In the genomic region with DNA sequence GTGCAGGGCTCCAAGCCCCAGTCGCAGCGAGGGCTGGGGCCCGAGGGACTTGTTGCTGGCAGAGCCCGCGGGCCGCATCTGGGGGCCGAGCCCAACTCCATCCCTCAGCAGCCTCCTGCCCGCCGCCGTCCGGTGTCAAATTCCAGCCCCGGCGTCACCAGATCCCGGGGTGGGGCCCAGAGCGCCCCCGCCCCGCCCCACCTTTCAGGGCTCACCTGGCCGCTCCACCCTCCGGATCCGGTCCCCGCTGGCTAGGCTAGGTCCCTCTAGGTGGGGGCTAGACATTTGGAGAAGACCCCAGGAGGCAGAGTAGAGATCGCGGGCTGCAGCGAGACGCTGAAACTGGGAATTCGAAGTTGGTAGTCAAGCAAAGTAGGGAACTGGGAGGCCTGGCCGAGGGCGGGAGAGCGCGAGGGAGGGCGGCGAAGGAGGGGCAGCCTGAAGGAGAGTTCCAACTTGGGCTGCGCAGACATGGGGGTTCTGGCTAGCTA, we compare ENCODE assay signal across 8 mouse cellular contexts. TPM values are rescaled to one million over a fixed set of nuclear protein-coding genes. Genes with fewer than 3 reads are reported as not detected.
DNase-seq lines count a peak whose midpoint lies in the region; ATAC-seq lines count a peak whose summit lies in the region.

A gene (minus strand): TSS at position 373 of the 491 bp plus-strand sequence.

- under 1% methylated on average over 31 of the region's 33 CpGs for WGBS in hindbrain, embryonic 16.5 days
- WGBS in liver, embryonic 13.5 days (ENCODE audit: insufficient replicate concordance) = 1% methylated on average over 33 of the region's 33 CpGs
- WGBS in neural tube, embryonic 14.5 days = under 1% methylated on average over 33 of the region's 33 CpGs

- peaks cover 73% of the 10 kb centered on the region for H3K27me3 ChIP-seq in erythroblast, embryonic 14.5 days (ENCODE audit: control insufficient read depth)
- peaks cover 13% of the 10 kb centered on the region for H3K27me3 ChIP-seq in hindbrain, embryonic 16.5 days (replicated peaks; ENCODE audit: control insufficient read depth, insufficient read depth, low read length)
- peaks cover 74% of the 10 kb centered on the region for H3K27me3 ChIP-seq in liver, embryonic 13.5 days
- peaks cover 19% of the 10 kb centered on the region for H3K27me3 ChIP-seq in neural tube, embryonic 14.5 days (ENCODE audit: control insufficient read depth, insufficient read depth, low read length)

- H3K4me3 ChIP-seq in erythroblast, embryonic 14.5 days (replicated peaks) = peak within 1 kb of the TSS; percentile 75
- peak within 1 kb of the TSS; percentile 32 for H3K4me3 ChIP-seq in hindbrain, embryonic 16.5 days (ENCODE audit: low read length)
- peak within 1 kb of the TSS; percentile 63 for H3K4me3 ChIP-seq in liver, embryonic 13.5 days (replicated peaks)
- peak within 1 kb of the TSS; percentile 10; the same call in 1 of the 2 replicates for H3K4me3 ChIP-seq in neural tube, embryonic 14.5 days (ENCODE audit: low read depth, low read length)

- peak within 1 kb of the TSS; percentile 44 for H3K9ac ChIP-seq in hindbrain, embryonic 16.5 days (ENCODE audit: low read depth, low read length)
- H3K9ac ChIP-seq in liver, embryonic 13.5 days = peak within 1 kb of the TSS; percentile 77
- 0 out of 2 replicates have a peak within 1 kb of the TSS, but pooled peaks have one; percentile 34 for H3K9ac ChIP-seq in neural tube, embryonic 14.5 days (replicated peaks; ENCODE audit: low read depth, low read length)

- peaks cover 31% of the 10 kb centered on the region for H3K36me3 ChIP-seq in erythroblast, embryonic 14.5 days (ENCODE audit: control insufficient read depth)
- no peaks in the 10 kb centered on the region; the same call in 1 of the 2 replicates for H3K36me3 ChIP-seq in hindbrain, embryonic 16.5 days (ENCODE audit: control insufficient read depth, insufficient read depth, low read length)
- H3K36me3 ChIP-seq in liver, embryonic 13.5 days = no peaks in the 10 kb centered on the region
- peaks cover 5% of the 10 kb centered on the region; the same call in 1 of the 2 replicates for H3K36me3 ChIP-seq in neural tube, embryonic 14.5 days (ENCODE audit: control insufficient read depth, insufficient read depth, low read length)

- DNase-seq in ovary, postnatal 10 days (ENCODE audit: low spot score) = peak; percentile 18
- DNase-seq in ovary, adult 18-20 months (ENCODE audit: low spot score) = no peak
- DNase-seq in liver, embryonic 13.5 days = peak; percentile 24
- no peak for DNase-seq in thymus, postnatal 25 days
- no peak for DNase-seq in B cell, adult 2 months

- H3K27ac ChIP-seq in hindbrain, embryonic 16.5 days (ENCODE audit: low read depth, low read length) = no peak within 1 kb of the TSS
- H3K27ac ChIP-seq in liver, embryonic 13.5 days = peak within 1 kb of the TSS; percentile 83
- no peak within 1 kb of the TSS for H3K27ac ChIP-seq in neural tube, embryonic 14.5 days (ENCODE audit: low read depth, low read length)

- no peak for ATAC-seq in hindbrain, embryonic 16.5 days
- peak; percentile 4; the same call in 1 of the 2 replicates for ATAC-seq in liver, embryonic 13.5 days (ENCODE audit: low read depth)
- no peak for ATAC-seq in neural tube, embryonic 14.5 days (ENCODE audit: low read depth)

- peak within 1 kb of the TSS; percentile 63 for H3K4me2 ChIP-seq in hindbrain, embryonic 16.5 days (ENCODE audit: low read length)
- H3K4me2 ChIP-seq in liver, embryonic 13.5 days = peak within 1 kb of the TSS; percentile 71
- H3K4me2 ChIP-seq in neural tube, embryonic 14.5 days (ENCODE audit: low read depth, low read length) = peak within 1 kb of the TSS; percentile 39

- H3K9me3 ChIP-seq in erythroblast, embryonic 14.5 days (ENCODE audit: control insufficient read depth, low read length) = peaks cover 29% of the 10 kb centered on the region
- H3K9me3 ChIP-seq in hindbrain, embryonic 16.5 days (ENCODE audit: control insufficient read depth, low read length) = no peaks in the 10 kb centered on the region
- H3K9me3 ChIP-seq in liver, embryonic 13.5 days (replicated peaks) = peaks cover 3% of the 10 kb centered on the region; the same call in 1 of the 2 replicates
- no peaks in the 10 kb centered on the region for H3K9me3 ChIP-seq in neural tube, embryonic 14.5 days (ENCODE audit: control insufficient read depth, low read length)

- peaks cover 58% of the 10 kb centered on the region for H3K4me1 ChIP-seq in erythroblast, embryonic 14.5 days (ENCODE audit: control insufficient read depth)
- H3K4me1 ChIP-seq in hindbrain, embryonic 16.5 days (ENCODE audit: control insufficient read depth, insufficient read depth, low read depth, low read length) = peaks cover 20% of the 10 kb centered on the region
- peaks cover 48% of the 10 kb centered on the region for H3K4me1 ChIP-seq in liver, embryonic 13.5 days (replicated peaks)
- H3K4me1 ChIP-seq in neural tube, embryonic 14.5 days (ENCODE audit: control insufficient read depth, insufficient read depth, low read length) = peaks cover 18% of the 10 kb centered on the region

RNA-seq across cellular contexts. Expression of the gene that starts here (rescaled TPM):
- 4.5 and 4.9 TPM in 2 replicates for polyA plus RNA-seq in erythroblast, embryonic 14.5 days (2012)
- 0.90 and 1.2 TPM in 2 replicates for polyA plus RNA-seq in hindbrain, embryonic 16.5 days (2015; fragmentation: Nextera tagmentation; extraction: Ambion mirVana)
- polyA plus RNA-seq in liver, embryonic 13.5 days (2015; fragmentation: Nextera tagmentation; extraction: Ambion mirVana) = 2.5 and 2.7 TPM in 2 replicates
- polyA plus RNA-seq in neural tube, embryonic 14.5 days (2014; fragmentation: Nextera tagmentation; extraction: Ambion mirVana) = 0.84 and 1.3 TPM in 2 replicates

Comparison
In these comparisons a context has a peak if more than half of its experiments do, and no peak if none do; other contexts are left out.
1. DNase-seq: peak in ovary, postnatal 10 days (single experiment) and liver, embryonic 13.5 days (single experiment); none in ovary, adult 18-20 months (single experiment), thymus, postnatal 25 days (single experiment) and B cell, adult 2 months (0 of 2).
2. H3K4me3 ChIP-seq: peak in every context shown above with its lines; median percentile 75 in erythroblast, embryonic 14.5 days; 63 in liver, embryonic 13.5 days; 32 in hindbrain, embryonic 16.5 days; 10 in neural tube, embryonic 14.5 days.
3. Peak in every context shown above with its lines, with median percentiles within 50 percentile points of each other: H3K4me2 ChIP-seq and H3K9ac ChIP-seq.